9 mouse cellular contexts compared by ENCODE assay signal in genomic region chr19:4456227-4456626, GRCm38 (mm10). TPM values are rescaled to one million over a fixed set of nuclear protein-coding genes. Genes with fewer than 3 reads are reported as not detected.
DNase-seq lines count a peak whose midpoint lies in the region; ATAC-seq lines count a peak whose summit lies in the region.
"Had no signal": no experiment of that assay in that cellular context is flagged by ENCODE, and none has a peak within 500 bp of the region (broad histone marks: within the 10 kb centered on the region; RNA-seq: fewer than 3 reads in every experiment).

No protein-coding gene starts in this region.

- no peaks in the 10 kb centered on the region for H3K9me3 ChIP-seq in forebrain, embryonic 11.5 days (ENCODE audit: control insufficient read depth, low read length)
- H3K9me3 ChIP-seq in forebrain, embryonic 16.5 days (ENCODE audit: control insufficient read depth, low read length): no peaks in the 10 kb centered on the region
- H3K9me3 ChIP-seq in stomach, embryonic 15.5 days: no peaks in the 10 kb centered on the region

- no peak overlapping the region for H3K9ac ChIP-seq in forebrain, embryonic 11.5 days (ENCODE audit: low read length)
- no peak overlapping the region for H3K9ac ChIP-seq in forebrain, embryonic 16.5 days (replicated peaks; ENCODE audit: low read depth, low read length)
- H3K9ac ChIP-seq in stomach, embryonic 15.5 days: no peak overlapping the region

- no peak for ATAC-seq in forebrain, embryonic 11.5 days (replicated peaks; ENCODE audit: low FRiP score)
- no peak for ATAC-seq in forebrain, embryonic 16.5 days
- ATAC-seq in common myeloid progenitor, adult 5-6 weeks (replicated peaks; ENCODE audit: low read depth, poor library complexity, severe bottlenecking): peak; percentile 85
- ATAC-seq in stomach, embryonic 15.5 days (ENCODE audit: insufficient read depth, low FRiP score, low read depth): no peak

- H3K4me3 ChIP-seq in forebrain, embryonic 11.5 days (ENCODE audit: low read depth, low read length): no peak overlapping the region
- H3K4me3 ChIP-seq in forebrain, embryonic 16.5 days (replicated peaks; ENCODE audit: low read length): no peak overlapping the region
- H3K4me3 ChIP-seq in stomach, embryonic 15.5 days (replicated peaks): no peak overlapping the region

- H3K27me3 ChIP-seq in forebrain, embryonic 11.5 days (ENCODE audit: control insufficient read depth, insufficient read depth, low read length): no peaks in the 10 kb centered on the region
- H3K27me3 ChIP-seq in forebrain, embryonic 16.5 days (replicated peaks; ENCODE audit: control insufficient read depth, insufficient read depth, low read length): no peaks in the 10 kb centered on the region
- H3K27me3 ChIP-seq in stomach, embryonic 15.5 days (replicated peaks): 0 out of 2 replicates have a peak, but pooled peaks cover 5% of the 10 kb centered on the region

- no peaks in the 10 kb centered on the region for H3K4me1 ChIP-seq in forebrain, embryonic 11.5 days (replicated peaks; ENCODE audit: control insufficient read depth, insufficient read depth, low read length)
- H3K4me1 ChIP-seq in forebrain, embryonic 16.5 days (replicated peaks; ENCODE audit: control insufficient read depth, insufficient read depth, low read length): peaks cover 8% of the 10 kb centered on the region
- H3K4me1 ChIP-seq in stomach, embryonic 15.5 days: no peaks in the 10 kb centered on the region

- WGBS in forebrain, embryonic 11.5 days: 9% methylated on average over 11 of the region's 11 CpGs
- WGBS in forebrain, embryonic 16.5 days: 9% methylated on average over 11 of the region's 11 CpGs
- WGBS in stomach, embryonic 15.5 days: 8% methylated on average over 11 of the region's 11 CpGs

- H3K27ac ChIP-seq in forebrain, embryonic 11.5 days (ENCODE audit: low read depth, low read length): no peak overlapping the region
- H3K27ac ChIP-seq in forebrain, embryonic 16.5 days (ENCODE audit: low read length): no peak overlapping the region
- no peak overlapping the region for H3K27ac ChIP-seq in stomach, embryonic 15.5 days

- peak; percentile 84 for DNase-seq in forebrain, embryonic 11.5 days (ENCODE audit: low spot score)
- peak; percentile 35 for DNase-seq in urinary bladder, adult 2 months (ENCODE audit: low spot score)
- no peak for DNase-seq in urinary bladder, postnatal 10 days (ENCODE audit: low spot score)
- peak; percentile 78 for DNase-seq in kidney, postnatal 10 days
- peak; percentile 46 to 73 for DNase-seq in lung, postnatal 4 days

- H3K4me2 ChIP-seq in forebrain, embryonic 11.5 days (ENCODE audit: low read depth, low read length, severe bottlenecking): no peak overlapping the region
- no peak overlapping the region for H3K4me2 ChIP-seq in forebrain, embryonic 16.5 days (ENCODE audit: low read length)
- peak overlapping the region; percentile 11; the same call in 1 of the 2 replicates for H3K4me2 ChIP-seq in stomach, embryonic 15.5 days

- no peaks in the 10 kb centered on the region for H3K36me3 ChIP-seq in forebrain, embryonic 11.5 days (ENCODE audit: control insufficient read depth, insufficient read depth, low read length)
- H3K36me3 ChIP-seq in forebrain, embryonic 16.5 days (ENCODE audit: control insufficient read depth, insufficient read depth): no peaks in the 10 kb centered on the region
- no peaks in the 10 kb centered on the region for H3K36me3 ChIP-seq in stomach, embryonic 15.5 days

RNA-seq across cellular contexts. Expression of gene Rhod, which starts 17.0 kb away (rescaled TPM):
- 10.9 and 13.4 TPM in 2 replicates for polyA plus RNA-seq in forebrain, embryonic 11.5 days (2014; fragmentation: Nextera tagmentation; extraction: Ambion mirVana)
- polyA plus RNA-seq in forebrain, embryonic 16.5 days (2015; fragmentation: Nextera tagmentation; extraction: Ambion mirVana): 5.3 and 5.7 TPM in 2 replicates
- 15.0 and 18.7 TPM in 2 replicates for polyA plus RNA-seq in urinary bladder, adult 2 months (2012; rRNA removed)
- 0.73 TPM in 1 of 2 replicates, not detected in the other for total RNA-seq in common myeloid progenitor, adult 5-6 weeks (2017)
- polyA plus RNA-seq in stomach, embryonic 15.5 days (2015; fragmentation: Nextera tagmentation; extraction: Ambion mirVana): 24.1 and 32.0 TPM in 2 replicates

RNA-seq across cellular contexts. Expression of gene Syt12, which starts 21.0 kb away (rescaled TPM):
- 1.1 and 1.7 TPM in 2 replicates for polyA plus RNA-seq in forebrain, embryonic 11.5 days (2014; fragmentation: Nextera tagmentation; extraction: Ambion mirVana)
- 1.8 and 2.2 TPM in 2 replicates for polyA plus RNA-seq in forebrain, embryonic 16.5 days (2015; fragmentation: Nextera tagmentation; extraction: Ambion mirVana)
- polyA plus RNA-seq in urinary bladder, adult 2 months (2012; rRNA removed): 0.27 and 0.70 TPM in 2 replicates
- total RNA-seq in common myeloid progenitor, adult 5-6 weeks (2017): not detected in 2 replicates
- polyA plus RNA-seq in stomach, embryonic 15.5 days (2015; fragmentation: Nextera tagmentation; extraction: Ambion mirVana): 0.81 and 0.99 TPM in 2 replicates

RNA-seq across cellular contexts. Expression of gene 2010003K11Rik, which starts 42.2 kb away (rescaled TPM):
- polyA plus RNA-seq in forebrain, embryonic 11.5 days (2014; fragmentation: Nextera tagmentation; extraction: Ambion mirVana): not detected in 2 replicates
- not detected in 2 replicates for polyA plus RNA-seq in forebrain, embryonic 16.5 days (2015; fragmentation: Nextera tagmentation; extraction: Ambion mirVana)
- 0.25 and 0.66 TPM in 2 replicates for polyA plus RNA-seq in urinary bladder, adult 2 months (2012; rRNA removed)
- total RNA-seq in common myeloid progenitor, adult 5-6 weeks (2017): not detected in 2 replicates
- polyA plus RNA-seq in stomach, embryonic 15.5 days (2015; fragmentation: Nextera tagmentation; extraction: Ambion mirVana): 1.2 and 1.3 TPM in 2 replicates
- polyA plus RNA-seq: heart, embryonic 14.5 days had no signal

RNA-seq across cellular contexts. Expression of gene Pcx, which starts 54.0 kb away (rescaled TPM):
- polyA plus RNA-seq in forebrain, embryonic 11.5 days (2014; fragmentation: Nextera tagmentation; extraction: Ambion mirVana): 18.5 and 19.3 TPM in 2 replicates
- 30.6 and 33.3 TPM in 2 replicates for polyA plus RNA-seq in forebrain, embryonic 16.5 days (2015; fragmentation: Nextera tagmentation; extraction: Ambion mirVana)
- 22.0 and 22.3 TPM in 2 replicates for polyA plus RNA-seq in urinary bladder, adult 2 months (2012; rRNA removed)
- 1.6 and 1.8 TPM in 2 replicates for total RNA-seq in common myeloid progenitor, adult 5-6 weeks (2017)
- polyA plus RNA-seq in stomach, embryonic 15.5 days (2015; fragmentation: Nextera tagmentation; extraction: Ambion mirVana): 18.0 and 19.1 TPM in 2 replicates

RNA-seq across cellular contexts. Expression of gene Kdm2a, which starts 58.1 kb away (rescaled TPM):
- polyA plus RNA-seq in forebrain, embryonic 11.5 days (2014; fragmentation: Nextera tagmentation; extraction: Ambion mirVana): 57.9 and 60.8 TPM in 2 replicates
- 38.9 and 42.1 TPM in 2 replicates for polyA plus RNA-seq in forebrain, embryonic 16.5 days (2015; fragmentation: Nextera tagmentation; extraction: Ambion mirVana)
- 63.5 and 67.8 TPM in 2 replicates for polyA plus RNA-seq in urinary bladder, adult 2 months (2012; rRNA removed)
- total RNA-seq in common myeloid progenitor, adult 5-6 weeks (2017): 73.3 and 90.3 TPM in 2 replicates
- 37.2 and 44.7 TPM in 2 replicates for polyA plus RNA-seq in stomach, embryonic 15.5 days (2015; fragmentation: Nextera tagmentation; extraction: Ambion mirVana)
